Mouse (Mus musculus) hindbrain, embryonic 14.5 days (tissue): ENCODE results near the gene Gm10518. TPM values are rescaled to one million over a fixed set of nuclear protein-coding genes. Genes with fewer than 3 reads are reported as not detected.
A peak's percentile ranks its signal among the peaks of the same experiment; 100 is the strongest.

Experiments
- ATAC-seq: fragments of 200-750 bp; cut with Nextera tagmentation; 2 replicates; pipeline ENCODE4 v1.8.0; 2017; ENCODE audit warnings: moderate number of reproducible peaks, mild to moderate bottlenecking, moderate TSS enrichment, moderate library complexity; ENCODE audit not compliant: low FRiP score
- DNase-seq: peaks from one replicate; pipeline ENCODE4 v3.0.0-alpha.2; 2015; ENCODE audit warnings: low spot score
- H3K27ac ChIP-seq: fragments of 300-500 bp; sonication (generic); 2 replicates; pipeline ENCODE4 v1.5.1; 2014; ENCODE audit warnings: mild to moderate bottlenecking, moderate library complexity
- H3K27me3 ChIP-seq: fragments of 300-500 bp; sonication (generic); 2 replicates; pipeline ENCODE4 v1.6.1; 2014; ENCODE audit warnings: mild to moderate bottlenecking, low read length, mixed read lengths; ENCODE audit not compliant: control insufficient read depth, insufficient read depth
- H3K36me3 ChIP-seq: fragments of 300-500 bp; sonication (generic); replicated peaks from 2 replicates; pipeline ENCODE4 v1.6.1; 2014; ENCODE audit not compliant: control insufficient read depth, insufficient read depth
- H3K4me1 ChIP-seq: fragments of 300-500 bp; sonication (generic); replicated peaks from 2 replicates; pipeline ENCODE4 v1.6.1; 2014; ENCODE audit warnings: antibody characterized with exemption, low read length, mixed read lengths; ENCODE audit not compliant: control insufficient read depth, insufficient read depth
- H3K4me2 ChIP-seq: fragments of 300-500 bp; sonication (generic); replicated peaks from 2 replicates; pipeline ENCODE4 v1.6.1; 2014; ENCODE audit warnings: mild to moderate bottlenecking, moderate library complexity
- H3K4me3 ChIP-seq: fragments of 300-500 bp; sonication (generic); replicated peaks from 2 replicates; pipeline ENCODE4 v1.5.1; 2014; ENCODE audit warnings: mild to moderate bottlenecking, low read length
- H3K9ac ChIP-seq: fragments of 300-500 bp; sonication (generic); 2 replicates; pipeline ENCODE4 v1.6.1; 2014
- H3K9me3 ChIP-seq: fragments of 300-500 bp; sonication (generic); 2 replicates; pipeline ENCODE4 v1.6.1; 2016; ENCODE audit warnings: low read length; ENCODE audit not compliant: control insufficient read depth
- WGBS: fragments of 180-500 bp; shearing (Covaris S2); extraction: QIAGEN DNeasy Blood & Tissue Kit; methylation state at CpG from one replicate; pipeline ENCODE4 v1.1.7; 2014; 5-methylcytosine and 5-hydroxymethylcytosine counted together
- polyA plus RNA-seq: library from polyadenylated mRNA; unstranded; fragments of >200 nt; fragmentation: Nextera tagmentation; extraction: Ambion mirVana; gene quantifications from 2 replicates; pipeline ENCODE4 v1.2.1, GENCODE M21; 2014

The Gm10518 gene
- polyA plus RNA-seq, 1 experiment from 2014 or later: not detected

DNA sequence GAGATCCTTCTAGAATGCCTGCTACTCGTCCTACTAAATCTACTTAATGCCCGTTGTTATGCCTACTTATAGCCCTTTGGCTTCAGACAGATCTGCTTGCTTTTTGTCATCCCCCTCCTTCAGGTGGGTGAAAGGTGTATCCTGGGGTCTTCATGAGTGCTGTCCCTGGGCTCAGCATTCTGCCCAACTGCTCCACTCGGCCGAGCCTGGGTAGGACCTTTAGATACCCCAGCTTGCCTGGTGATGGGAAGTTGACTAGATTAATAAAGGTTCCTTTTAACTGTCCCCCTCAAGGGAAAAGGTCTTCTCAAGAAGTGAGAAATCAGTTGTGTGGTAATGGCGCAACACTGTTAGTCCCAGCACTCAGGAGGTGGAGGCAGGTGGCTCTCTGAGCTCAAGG is 24.9 kb downstream of the Gm10518 start:
- H3K4me1 ChIP-seq: no peaks in the 10 kb centered on the region
- H3K9me3 ChIP-seq: no peaks in the 10 kb centered on the region
- WGBS: 97% methylated on average over 5 of the region's 5 CpGs
- H3K36me3 ChIP-seq: no peaks in the 10 kb centered on the region
- H3K27ac ChIP-seq: no peak overlapping the region
- no peak overlapping the region for H3K9ac ChIP-seq
- no peaks in the 10 kb centered on the region for H3K27me3 ChIP-seq
- no peak overlapping the region for H3K4me3 ChIP-seq
- H3K4me2 ChIP-seq: no peak overlapping the region
- ATAC-seq: no peak
- no peak for DNase-seq

DNA sequence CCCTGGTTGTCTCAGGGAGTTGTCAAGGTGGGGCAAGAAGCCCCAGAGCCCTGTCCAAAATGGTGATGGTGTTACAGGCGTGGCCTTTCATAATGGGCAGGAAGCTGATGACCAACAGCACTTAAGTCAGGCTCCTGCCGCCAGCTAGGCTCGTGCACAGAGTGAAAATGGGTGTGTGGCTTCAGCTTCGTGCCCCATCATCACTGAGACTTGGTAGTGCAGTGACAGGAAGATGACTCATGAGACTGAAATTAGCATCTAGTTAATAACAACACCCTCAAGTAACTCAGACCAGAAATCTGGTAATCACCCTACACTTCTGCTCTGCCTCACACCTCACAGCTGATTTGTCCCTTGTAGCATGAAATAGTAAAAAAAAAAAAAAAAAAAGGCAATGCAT is 25.7 kb downstream of the Gm10518 start:
- Histone ChIP-seq H3K36me3 (no peaks in the 10 kb centered on the region), H3K9me3 (no peaks in the 10 kb centered on the region), H3K4me2 (no peak overlapping the region), H3K27me3 (no peaks in the 10 kb centered on the region), H3K4me1 (no peaks in the 10 kb centered on the region), H3K4me3 (no peak overlapping the region), H3K9ac (no peak overlapping the region), H3K27ac (no peak overlapping the region)
- WGBS: 84% methylated on average over 4 of the region's 4 CpGs
- DNase-seq (no peak), ATAC-seq (no peak)

DNA sequence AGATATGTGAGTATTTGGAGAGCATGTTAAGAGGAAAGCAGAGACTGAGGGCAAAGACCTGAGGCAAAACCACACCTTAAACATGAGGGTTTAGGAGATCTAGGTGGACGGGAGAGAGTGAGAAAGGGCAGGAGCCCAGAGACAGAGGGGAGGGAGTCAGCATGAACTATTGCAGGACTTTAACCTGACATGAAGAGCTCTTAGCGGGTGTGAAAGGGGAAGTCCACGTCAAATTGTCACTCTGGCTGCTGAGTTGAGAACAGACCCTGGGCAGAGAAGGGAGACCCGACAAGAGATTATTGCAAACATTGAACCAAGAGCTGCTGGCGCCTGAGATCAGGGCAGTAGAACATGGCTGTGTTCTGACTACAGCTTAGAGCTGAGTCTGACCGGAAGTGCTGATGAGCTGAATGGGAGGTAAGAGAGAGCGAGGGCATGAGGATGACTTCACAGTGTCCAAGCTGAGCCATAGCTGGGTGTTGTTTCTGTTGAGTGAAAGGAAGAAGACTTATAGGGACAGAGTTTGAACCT is 29.6 kb downstream of the Gm10518 start:
- 84% methylated on average over 7 of the region's 7 CpGs for WGBS
- Histone ChIP-seq H3K4me1 (no peaks in the 10 kb centered on the region), H3K27ac (no peak overlapping the region), H3K4me3 (no peak overlapping the region), H3K4me2 (no peak overlapping the region), H3K27me3 (no peaks in the 10 kb centered on the region), H3K36me3 (no peaks in the 10 kb centered on the region), H3K9me3 (0 out of 2 replicates have a peak, but pooled peaks cover 10% of the 10 kb centered on the region), H3K9ac (no peak overlapping the region)
- no peak for ATAC-seq
- DNase-seq: no peak

DNA sequence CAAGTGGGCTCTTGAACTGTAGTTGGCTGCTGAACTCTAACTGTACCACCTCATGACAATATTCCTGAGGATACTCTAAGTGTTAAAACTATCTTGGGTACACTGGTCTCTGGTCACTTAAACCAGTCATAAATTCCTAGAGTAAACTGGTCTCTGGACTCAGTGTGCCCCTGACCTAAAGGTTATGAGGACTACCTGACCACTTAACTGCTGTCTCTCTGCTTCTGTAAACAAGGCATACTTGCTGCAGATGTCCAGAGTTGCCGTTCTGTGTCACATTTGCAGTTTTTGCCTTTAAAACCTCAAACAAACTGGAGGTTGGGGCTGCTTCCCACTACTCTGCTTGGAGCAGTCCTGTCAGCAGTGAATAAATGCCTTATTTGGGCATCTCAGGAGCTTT is 30.4 kb downstream of the Gm10518 start:
- Histone ChIP-seq H3K4me1 (no peaks in the 10 kb centered on the region), H3K36me3 (no peaks in the 10 kb centered on the region), H3K4me3 (no peak overlapping the region), H3K27me3 (no peaks in the 10 kb centered on the region), H3K4me2 (no peak overlapping the region), H3K9me3 (0 out of 2 replicates have a peak, but pooled peaks cover 10% of the 10 kb centered on the region), H3K9ac (no peak overlapping the region), H3K27ac (no peak overlapping the region)
- WGBS: 89% methylated on average over 1 of the region's 1 CpGs
- ATAC-seq: no peak
- DNase-seq: no peak

DNA sequence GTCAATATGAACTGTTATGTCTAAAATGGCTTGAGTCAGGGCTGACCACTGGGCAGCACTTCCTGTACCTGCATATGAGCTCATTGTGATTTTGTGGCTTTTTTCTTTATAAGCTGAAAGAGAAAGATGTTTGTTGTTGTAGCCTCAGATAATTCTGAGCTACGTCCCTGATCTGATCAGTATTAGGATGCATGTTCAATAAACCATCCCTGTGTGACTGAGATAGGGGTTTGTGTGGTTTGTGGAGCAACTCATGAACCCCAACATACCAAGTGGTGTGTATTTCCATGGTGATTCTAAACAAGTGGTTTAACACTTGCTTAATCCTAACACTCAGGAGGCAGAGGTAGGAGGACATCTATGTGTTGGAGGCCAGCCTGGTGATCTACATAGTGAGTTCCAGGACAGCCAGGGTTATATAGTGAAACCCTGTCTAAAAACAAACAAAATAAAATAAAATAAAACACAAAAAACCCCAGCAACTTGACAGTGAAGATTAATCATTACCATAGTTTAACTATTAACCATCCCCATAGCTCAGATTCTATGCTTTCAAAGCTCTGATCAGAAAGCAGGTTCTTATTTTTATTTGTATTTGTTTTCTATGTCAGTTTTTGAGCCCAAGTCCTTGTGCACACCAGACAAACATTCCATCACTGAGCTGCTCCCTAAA is 32.7 kb downstream of the Gm10518 start:
- Histone ChIP-seq H3K4me1 (no peaks in the 10 kb centered on the region), H3K27ac (no peak overlapping the region), H3K9me3 (0 out of 2 replicates have a peak, but pooled peaks cover 10% of the 10 kb centered on the region), H3K4me3 (no peak overlapping the region), H3K4me2 (no peak overlapping the region), H3K36me3 (no peaks in the 10 kb centered on the region), H3K27me3 (no peaks in the 10 kb centered on the region), H3K9ac (no peak overlapping the region)
- 97% methylated on average over 1 of the region's 1 CpGs for WGBS
- ATAC-seq (no peak), DNase-seq (no peak)

DNA sequence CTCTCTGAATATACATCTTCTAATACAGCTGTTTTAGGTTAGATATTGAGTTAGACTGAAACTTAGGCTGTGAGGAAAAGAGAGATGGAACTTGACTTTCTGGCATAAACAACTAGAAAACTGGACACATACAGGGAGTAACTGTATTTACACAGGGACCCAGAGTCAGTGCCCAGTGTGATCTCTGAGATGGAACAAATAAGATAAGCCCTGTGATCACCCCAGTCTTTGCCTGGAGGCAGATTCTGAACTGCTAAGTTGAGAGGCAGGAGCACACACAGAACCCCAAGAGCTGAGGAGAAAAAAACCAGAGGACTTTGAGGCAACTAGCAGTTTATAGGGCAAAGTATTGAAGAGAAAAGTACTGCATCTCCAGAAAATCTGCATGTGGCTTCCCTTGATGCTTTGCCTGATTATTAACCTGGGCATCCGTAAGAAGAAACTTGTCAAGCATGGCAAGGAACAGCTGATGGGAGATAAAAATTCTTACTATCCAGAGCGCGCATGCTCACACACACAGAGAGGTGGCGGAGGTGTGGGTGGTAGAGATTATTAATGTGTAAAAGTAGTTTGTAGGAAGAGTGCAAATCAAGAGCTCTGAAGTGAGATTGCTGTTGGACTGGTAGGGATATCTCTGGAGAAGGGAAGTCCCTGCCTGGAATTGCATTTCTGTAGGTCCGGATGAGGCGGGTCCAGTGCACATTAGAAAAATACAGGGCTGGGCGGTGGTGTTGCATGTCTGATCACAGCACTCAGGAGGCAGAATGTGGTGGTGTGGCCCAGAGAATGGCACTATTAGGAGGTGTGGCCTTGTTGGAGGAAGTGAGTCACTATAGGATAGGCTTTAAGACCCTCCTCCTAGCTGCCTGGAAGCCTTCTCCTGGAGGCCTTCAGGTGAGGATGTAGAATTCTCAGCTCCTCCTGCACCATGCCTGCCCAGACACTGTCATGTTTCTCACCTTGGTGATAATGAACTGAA is 33.5 kb downstream of the Gm10518 start:
- Histone ChIP-seq H3K4me3 (no peak overlapping the region), H3K9ac (no peak overlapping the region), H3K4me2 (no peak overlapping the region), H3K27ac (no peak overlapping the region), H3K36me3 (no peaks in the 10 kb centered on the region), H3K27me3 (no peaks in the 10 kb centered on the region), H3K9me3 (0 out of 2 replicates have a peak, but pooled peaks cover 10% of the 10 kb centered on the region), H3K4me1 (no peaks in the 10 kb centered on the region)
- DNase-seq (no peak), ATAC-seq (no peak)
- 93% methylated on average over 7 of the region's 7 CpGs for WGBS

DNA sequence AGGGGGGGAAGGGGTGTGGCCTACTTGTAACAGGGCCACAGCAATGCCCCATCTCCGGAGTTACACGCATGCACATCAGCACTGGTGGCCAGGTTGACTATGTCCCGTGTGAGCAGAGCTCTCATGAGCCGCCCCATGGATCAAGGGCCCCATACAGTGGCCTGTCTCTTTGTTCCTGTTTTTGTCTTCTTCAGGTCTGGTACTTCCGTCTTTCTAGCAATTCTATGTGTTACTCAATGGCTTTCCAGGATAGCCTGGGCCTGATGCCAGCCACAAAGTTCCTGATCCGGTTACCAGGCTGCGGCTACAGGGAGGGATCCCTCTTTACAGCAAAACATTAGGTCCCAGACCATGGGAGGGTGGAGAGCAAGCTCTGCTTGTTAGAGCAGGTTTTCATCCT is 39.4 kb downstream of the Gm10518 start:
- Histone ChIP-seq H3K9me3 (no peaks in the 10 kb centered on the region), H3K9ac (no peak overlapping the region), H3K36me3 (no peaks in the 10 kb centered on the region), H3K4me1 (no peaks in the 10 kb centered on the region), H3K27me3 (no peaks in the 10 kb centered on the region), H3K27ac (no peak overlapping the region), H3K4me3 (no peak overlapping the region), H3K4me2 (no peak overlapping the region)
- ATAC-seq: no peak
- WGBS: 76% methylated on average over 7 of the region's 7 CpGs
- DNase-seq: peak; percentile 38

DNA sequence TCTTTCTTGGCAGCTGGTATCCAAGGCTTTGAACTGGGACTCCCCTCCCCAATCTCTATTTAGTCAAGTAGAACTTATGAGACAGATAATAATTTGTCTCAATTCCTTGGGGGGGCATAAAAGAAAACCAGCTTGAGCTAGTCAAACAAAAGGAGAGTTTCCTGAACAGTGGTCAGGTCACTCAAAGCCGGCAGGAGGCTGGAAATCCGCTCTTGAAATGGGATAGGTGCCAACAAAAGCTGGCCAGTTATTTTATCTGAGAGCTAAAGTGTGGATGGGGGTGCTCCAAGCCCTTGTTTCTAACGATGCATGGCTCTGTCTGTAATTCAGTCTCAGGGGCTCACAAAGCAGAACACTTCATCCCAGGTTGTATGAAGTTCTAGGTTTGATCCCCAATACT is 40.8 kb downstream of the Gm10518 start:
- H3K36me3 ChIP-seq: no peaks in the 10 kb centered on the region
- DNase-seq (no peak), ATAC-seq (no peak)
- no peak overlapping the region for H3K27ac ChIP-seq
- H3K9ac ChIP-seq: no peak overlapping the region
- WGBS: 44% methylated on average over 3 of the region's 3 CpGs
- H3K4me1 ChIP-seq: no peaks in the 10 kb centered on the region
- no peaks in the 10 kb centered on the region for H3K27me3 ChIP-seq
- no peak overlapping the region for H3K4me3 ChIP-seq
- H3K4me2 ChIP-seq: no peak overlapping the region
- H3K9me3 ChIP-seq: no peaks in the 10 kb centered on the region

DNA sequence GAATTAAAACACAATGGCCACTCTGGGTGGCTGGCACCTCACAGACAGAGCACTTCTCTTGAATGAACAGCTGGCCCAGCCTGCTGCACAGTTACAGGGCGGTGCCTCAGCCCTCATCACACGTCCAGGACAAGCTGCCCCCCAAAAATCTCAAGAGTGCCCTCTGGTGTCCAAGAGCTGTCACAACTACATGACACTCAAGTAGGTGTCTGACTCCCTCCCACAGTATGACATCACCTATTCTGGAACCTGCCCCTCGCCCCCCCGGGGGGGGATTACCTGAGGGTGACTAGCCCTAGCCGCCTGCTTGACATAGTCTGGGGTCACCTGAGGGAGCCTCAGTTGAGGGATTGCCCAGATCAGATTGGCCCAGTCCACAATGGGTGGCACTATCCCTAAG is 41.7 kb downstream of the Gm10518 start:
- no peaks in the 10 kb centered on the region for H3K27me3 ChIP-seq
- WGBS: 24% methylated on average over 5 of the region's 5 CpGs
- no peak overlapping the region for H3K27ac ChIP-seq
- ATAC-seq (peak; percentile 31; the same call in 1 of the 2 replicates), DNase-seq (no peak)
- H3K4me3 ChIP-seq: no peak overlapping the region
- H3K9me3 ChIP-seq: no peaks in the 10 kb centered on the region
- no peak overlapping the region for H3K9ac ChIP-seq
- no peaks in the 10 kb centered on the region for H3K36me3 ChIP-seq
- H3K4me1 ChIP-seq: no peaks in the 10 kb centered on the region
- H3K4me2 ChIP-seq: no peak overlapping the region
